Mouse (Mus musculus): ENCODE results near the gene Lhpp. TPM values are rescaled to one million over a fixed set of nuclear protein-coding genes. Genes with fewer than 3 reads are reported as not detected.
A peak's percentile ranks its signal among the peaks of the same experiment; 100 is the strongest.

Lhpp gene
- total and polyA plus RNA-seq, 3 experiments: 0.10 to 0.11 TPM; not detected in 1

GRCm38 (mm10) chr7:132719570-132719969, 109.1 kb downstream of the Lhpp start:
- no peaks in the 10 kb centered on the region for H3K9me3 ChIP-seq (replicated peaks)
- H3K4me3 ChIP-seq (ENCODE audit: low read depth, low read length): no peak overlapping the region
- no peak for DNase-seq (ENCODE audit: low spot score)
- H3K4me1 ChIP-seq (ENCODE audit: insufficient read depth, low read depth, low read length): peaks cover 35% of the 10 kb centered on the region
- no peaks in the 10 kb centered on the region for H3K27me3 ChIP-seq (ENCODE audit: insufficient read depth, low read length)
- ATAC-seq (ENCODE audit: extremely low read depth, insufficient number of reproducible peaks, low FRiP score, poor library complexity, severe bottlenecking): no peak
- H3K36me3 ChIP-seq (replicated peaks): peaks cover 83% of the 10 kb centered on the region
- TF ChIP-seq GATA2 (IDR thresholded peaks at IDR 0.05; ENCODE audit: borderline replicate concordance, low read depth, low read length) (no peak), TAL1 (conservative IDR thresholded peaks at IDR 0.05; ENCODE audit: low read depth, low read length) (no peak), POLR2AphosphoS5 (IDR thresholded peaks at IDR 0.05; ENCODE audit: insufficient replicate concordance, low read depth, low read length) (no peak), CTCF (IDR thresholded peaks at IDR 0.05; ENCODE audit: low read depth, low read length) (no peak), GATA1 (IDR thresholded peaks at IDR 0.05; ENCODE audit: borderline replicate concordance, low read length) (no peak)

GRCm38 (mm10) chr7:132720562-132720961, 110.1 kb downstream of the Lhpp start:
- Histone ChIP-seq H3K27me3 (ENCODE audit: insufficient read depth, low read length) (no peaks in the 10 kb centered on the region), H3K9me3 (replicated peaks) (no peaks in the 10 kb centered on the region), H3K36me3 (replicated peaks) (peaks cover 81% of the 10 kb centered on the region), H3K4me3 (ENCODE audit: low read depth, low read length) (no peak overlapping the region), H3K4me1 (ENCODE audit: insufficient read depth, low read depth, low read length) (peaks cover 35% of the 10 kb centered on the region)
- TF ChIP-seq GATA1 (IDR thresholded peaks at IDR 0.05; ENCODE audit: borderline replicate concordance, low read length) (no peak), CTCF (IDR thresholded peaks at IDR 0.05; ENCODE audit: low read depth, low read length) (no peak), TAL1 (conservative IDR thresholded peaks at IDR 0.05; ENCODE audit: low read depth, low read length) (no peak), GATA2 (IDR thresholded peaks at IDR 0.05; ENCODE audit: borderline replicate concordance, low read depth, low read length) (no peak)
- DNase-seq (ENCODE audit: low spot score) (no peak), ATAC-seq (ENCODE audit: extremely low read depth, insufficient number of reproducible peaks, low FRiP score, poor library complexity, severe bottlenecking) (no peak)

- Histone ChIP-seq H3K4me1 (ENCODE audit: insufficient read depth, low read depth, low read length) (peaks cover 26% of the 10 kb centered on the region), H3K27me3 (ENCODE audit: insufficient read depth, low read length) (no peaks in the 10 kb centered on the region), H3K9me3 (replicated peaks) (no peaks in the 10 kb centered on the region), H3K4me3 (ENCODE audit: low read depth, low read length) (no peak overlapping the region), H3K36me3 (replicated peaks) (peaks cover 84% of the 10 kb centered on the region)
- TF ChIP-seq CTCF (IDR thresholded peaks at IDR 0.05; ENCODE audit: low read depth, low read length) (no peak), GATA1 (IDR thresholded peaks at IDR 0.05; ENCODE audit: borderline replicate concordance, low read length) (no peak), TAL1 (conservative IDR thresholded peaks at IDR 0.05; ENCODE audit: low read depth, low read length) (no peak), POLR2AphosphoS5 (IDR thresholded peaks at IDR 0.05; ENCODE audit: insufficient replicate concordance, low read depth, low read length) (no peak), GATA2 (IDR thresholded peaks at IDR 0.05; ENCODE audit: borderline replicate concordance, low read depth, low read length) (no peak)
- ATAC-seq (ENCODE audit: extremely low read depth, insufficient number of reproducible peaks, low FRiP score, poor library complexity, severe bottlenecking) (no peak), DNase-seq (ENCODE audit: low spot score) (no peak)
Observed at GRCm38 (mm10) chr7:132722401-132723370, 112.2 kb downstream of the Lhpp start.

- ATAC-seq (ENCODE audit: extremely low read depth, insufficient number of reproducible peaks, low FRiP score, poor library complexity, severe bottlenecking) (peak; percentile 78), DNase-seq (ENCODE audit: low spot score) (no peak)
- Histone ChIP-seq H3K36me3 (replicated peaks) (peaks cover 85% of the 10 kb centered on the region), H3K9me3 (replicated peaks) (no peaks in the 10 kb centered on the region), H3K4me3 (ENCODE audit: low read depth, low read length) (no peak overlapping the region), H3K27me3 (ENCODE audit: insufficient read depth, low read length) (no peaks in the 10 kb centered on the region), H3K4me1 (ENCODE audit: insufficient read depth, low read depth, low read length) (peaks cover 33% of the 10 kb centered on the region)
- TF ChIP-seq TAL1 (conservative IDR thresholded peaks at IDR 0.05; ENCODE audit: low read depth, low read length): no peak
Observed at GRCm38 (mm10) chr7:132723906-132724305, 113.5 kb downstream of the Lhpp start.

- peaks cover 40% of the 10 kb centered on the region for H3K4me1 ChIP-seq (ENCODE audit: insufficient read depth, low read depth, low read length)
- TF ChIP-seq GATA2 (IDR thresholded peaks at IDR 0.05; ENCODE audit: borderline replicate concordance, low read depth, low read length): no peak
- no peak for TF ChIP-seq TAL1 (conservative IDR thresholded peaks at IDR 0.05; ENCODE audit: low read depth, low read length)
- TF ChIP-seq CTCF (IDR thresholded peaks at IDR 0.05; ENCODE audit: low read depth, low read length): no peak
- no peak for TF ChIP-seq POLR2AphosphoS5 (IDR thresholded peaks at IDR 0.05; ENCODE audit: insufficient replicate concordance, low read depth, low read length)
- no peak for TF ChIP-seq GATA1 (IDR thresholded peaks at IDR 0.05; ENCODE audit: borderline replicate concordance, low read length)
Observed at GRCm38 (mm10) chr7:132724501-132725062, 114.1 kb downstream of the Lhpp start.

GRCm38 (mm10) chr7:132726106-132726861, 115.8 kb downstream of the Lhpp start:
- ATAC-seq (ENCODE audit: extremely low read depth, insufficient number of reproducible peaks, low FRiP score, poor library complexity, severe bottlenecking): no peak
- Histone ChIP-seq H3K9me3 (replicated peaks) (no peaks in the 10 kb centered on the region), H3K36me3 (replicated peaks) (peaks cover 85% of the 10 kb centered on the region), H3K4me1 (ENCODE audit: insufficient read depth, low read depth, low read length) (peaks cover 36% of the 10 kb centered on the region), H3K4me3 (ENCODE audit: low read depth, low read length) (no peak overlapping the region), H3K27me3 (ENCODE audit: insufficient read depth, low read length) (no peaks in the 10 kb centered on the region)
- DNase-seq (ENCODE audit: low spot score): no peak
- no peak for TF ChIP-seq POLR2AphosphoS5 (IDR thresholded peaks at IDR 0.05; ENCODE audit: insufficient replicate concordance, low read depth, low read length)

More at GRCm38 (mm10) chr7:132724501-132725062, 114.1 kb downstream of the Lhpp start:
- no peaks in the 10 kb centered on the region for H3K27me3 ChIP-seq (ENCODE audit: insufficient read depth, low read length)
- no peak for ATAC-seq (ENCODE audit: extremely low read depth, insufficient number of reproducible peaks, low FRiP score, poor library complexity, severe bottlenecking)
- peaks cover 85% of the 10 kb centered on the region for H3K36me3 ChIP-seq (replicated peaks)
- no peak for DNase-seq (ENCODE audit: low spot score)
- H3K4me3 ChIP-seq (ENCODE audit: low read depth, low read length): no peak overlapping the region
- no peaks in the 10 kb centered on the region for H3K9me3 ChIP-seq (replicated peaks)

All from G1E (cell line).